Mouse (Mus musculus) testis, postnatal 14 days (tissue): ENCODE results near the gene Tdp1.

Source experiments
- DNase-seq: peaks from one replicate; pipeline ENCODE4 v3.0.0; 2021; ENCODE audit warnings: low spot score

The Tdp1 gene

DNA sequence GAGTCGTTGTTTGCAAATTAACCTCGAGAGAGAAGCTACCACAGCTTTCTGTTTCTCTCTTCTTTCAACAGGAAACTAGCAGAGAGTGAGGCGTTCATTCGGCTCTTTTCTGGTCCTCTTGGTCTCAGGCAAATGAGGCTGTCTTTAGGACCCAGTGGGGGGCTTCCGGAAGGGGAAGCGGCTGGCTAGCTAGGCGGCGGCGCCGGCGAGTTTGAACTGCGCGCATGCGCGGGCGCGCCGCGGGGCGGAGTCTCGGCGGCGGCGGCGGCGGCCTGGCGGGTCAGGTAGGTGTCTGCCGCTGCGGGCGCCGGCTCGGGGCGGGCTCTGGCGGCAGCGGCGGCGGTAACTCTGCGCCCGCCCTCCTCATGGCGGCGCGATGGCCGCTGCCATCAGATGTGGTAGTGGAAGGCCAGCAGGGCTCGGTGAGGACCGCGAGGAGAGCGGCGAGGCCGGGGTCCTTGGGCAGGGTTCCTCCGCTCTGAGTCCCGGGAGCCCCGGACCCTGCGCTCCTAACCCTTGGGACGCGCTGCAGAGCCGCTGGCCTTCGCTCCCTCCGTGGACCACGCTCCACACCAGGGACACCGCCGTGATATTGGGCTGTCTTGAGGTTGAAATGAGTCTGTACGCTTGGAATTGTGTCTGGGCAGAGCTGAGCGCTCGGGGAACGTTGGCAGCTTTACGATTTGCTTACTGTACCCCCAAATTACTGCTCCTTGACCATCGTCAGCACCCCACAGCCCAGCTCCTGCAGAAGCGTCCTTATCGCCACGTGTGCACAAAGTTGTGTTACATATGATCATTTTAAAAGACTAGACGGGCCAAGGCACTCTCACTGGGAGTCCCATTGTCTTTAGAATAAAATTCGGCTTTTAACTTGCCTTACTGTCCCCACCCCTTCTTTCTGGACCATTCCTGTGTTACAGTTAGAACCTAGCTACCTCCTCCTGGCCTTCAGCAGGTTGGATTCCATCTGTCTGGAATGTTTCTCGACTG is at the start of gene Tdp1, which contains the start of gene Efcab11:
Tdp1 (plus strand) TSS at position 249 of the 993 bp plus-strand sequence.
Efcab11 (minus strand) TSS at position 171 of the 993 bp plus-strand sequence.
- peak; percentile 92 for DNase-seq

GRCm38 (mm10) chr12:99836404-99837131 is 47.7 kb upstream of the Tdp1 start:
- no peak for DNase-seq

- no peak for DNase-seq
Observed at GRCm38 (mm10) chr12:99837528-99837927, 46.8 kb upstream of the Tdp1 start.

GRCm38 (mm10) chr12:99838109-99838508 is 46.2 kb upstream of the Tdp1 start:
- DNase-seq = no peak

DNA sequence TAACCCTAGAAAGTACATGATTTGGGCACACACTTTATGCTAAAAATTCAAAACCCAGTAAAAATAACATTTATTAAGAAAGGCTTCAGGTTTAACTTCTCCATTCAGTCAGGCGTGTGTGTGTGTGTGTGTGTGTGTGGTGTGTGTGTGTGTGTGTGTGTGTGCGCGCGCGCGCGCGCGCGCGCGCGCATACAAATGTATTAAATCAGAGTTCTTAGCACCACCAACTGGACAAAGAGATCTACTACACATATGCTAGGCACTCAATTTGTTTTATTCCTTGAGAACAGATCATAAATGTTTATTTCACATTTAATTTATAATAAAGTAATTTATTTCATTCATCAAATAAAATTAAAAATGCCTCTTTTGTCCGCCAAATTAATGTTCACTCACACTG is 45.6 kb upstream of the Tdp1 start:
- DNase-seq = no peak

- no peak for DNase-seq
Observed at GRCm38 (mm10) chr12:99844951-99845350, 39.4 kb upstream of the Tdp1 start.

GRCm38 (mm10) chr12:99849996-99850395 is 34.3 kb upstream of the Tdp1 start:
- DNase-seq = no peak

GRCm38 (mm10) chr12:99853323-99854258 is 30.7 kb upstream of the Tdp1 start:
- DNase-seq = no peak

DNA sequence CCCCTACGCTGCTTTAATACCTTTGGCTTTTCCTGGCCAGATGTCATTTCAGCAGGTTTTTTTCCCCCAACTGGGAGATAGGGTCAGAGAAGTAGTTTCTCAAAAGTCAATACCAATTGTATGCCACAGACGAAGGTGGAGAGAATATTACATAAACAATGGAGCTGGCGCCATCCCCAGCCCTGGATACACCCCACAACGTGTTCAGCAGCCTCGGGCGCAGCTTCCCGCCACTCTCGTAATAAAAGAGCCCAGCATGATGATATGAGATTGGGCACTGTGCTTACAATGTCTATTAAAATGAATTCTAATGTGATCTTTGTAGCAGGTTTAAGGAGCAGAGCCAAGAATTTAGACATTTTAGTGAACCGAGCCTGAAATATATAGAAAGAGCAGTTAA is 28.3 kb upstream of the Tdp1 start:
- DNase-seq = no peak

DNA sequence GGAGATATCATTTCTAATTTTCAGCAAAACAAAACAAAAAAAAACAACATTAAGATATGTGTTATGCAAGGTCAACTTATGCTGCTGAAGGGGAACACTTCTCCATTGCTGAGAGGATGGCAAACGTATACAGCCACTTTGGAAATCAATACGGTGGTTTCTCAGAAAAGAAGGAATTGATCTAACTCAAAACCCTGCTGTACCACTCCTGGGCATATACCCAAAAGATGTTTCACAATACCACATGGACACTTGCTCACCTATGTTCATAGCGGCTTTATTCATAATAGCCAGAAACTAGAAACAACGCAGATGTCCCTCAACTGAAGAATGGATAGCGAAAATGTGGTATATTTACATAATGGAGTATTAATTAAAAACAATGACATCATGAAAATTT is 25.7 kb upstream of the Tdp1 start:
- no peak for DNase-seq

DNA sequence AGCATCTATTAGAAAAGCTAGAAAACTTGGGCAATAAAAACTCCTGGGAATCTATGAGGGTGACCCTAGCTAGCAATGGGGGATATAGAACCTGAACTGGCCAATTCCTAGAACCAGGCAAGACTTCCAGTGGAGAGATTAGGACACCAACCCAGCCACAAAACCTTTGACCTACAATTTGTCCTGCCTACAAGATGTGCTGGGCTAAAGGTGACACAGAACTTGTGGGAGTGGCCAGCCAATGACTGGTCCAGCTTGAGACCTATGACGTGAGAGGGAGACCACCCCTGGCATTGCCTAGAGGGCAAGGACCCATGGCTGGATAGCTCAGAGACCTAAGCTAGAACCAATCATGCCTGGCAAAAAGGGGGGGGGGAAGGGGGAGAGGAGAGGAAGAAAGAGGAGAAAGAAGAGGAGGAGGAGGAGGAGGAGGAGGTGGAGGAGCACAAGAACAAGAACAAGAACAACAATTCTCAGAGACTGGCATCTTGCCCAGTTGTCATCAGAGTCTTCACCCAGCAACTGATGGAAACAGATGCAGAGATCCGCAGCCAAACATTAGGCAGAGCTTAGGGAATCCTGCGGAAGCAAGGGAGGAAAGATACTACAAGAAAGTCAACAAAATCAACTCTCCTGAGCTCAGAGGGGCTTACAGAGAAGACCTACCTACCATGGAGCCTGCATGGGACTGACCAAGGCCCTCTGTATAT is 24.8 kb upstream of the Tdp1 start:
- no peak for DNase-seq

DNA sequence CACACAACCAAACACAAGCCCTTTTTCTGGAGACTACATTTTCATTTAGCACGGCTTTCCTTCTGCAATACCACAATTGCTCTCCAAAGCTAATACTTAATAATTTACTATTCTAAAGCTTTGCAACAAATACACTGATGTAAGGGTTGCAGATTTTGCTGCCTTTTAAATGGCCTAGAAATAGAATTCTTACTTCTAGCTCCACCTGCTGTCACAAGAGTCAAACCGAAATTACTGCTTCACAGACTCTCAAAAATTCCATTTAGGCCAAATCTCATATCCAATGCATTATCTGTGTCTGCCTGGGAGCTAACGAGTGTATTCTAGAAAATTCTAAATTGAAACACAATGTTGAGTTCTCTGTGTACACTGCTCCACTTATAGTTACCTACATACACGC is 23.3 kb upstream of the Tdp1 start:
- no peak for DNase-seq

- no peak for DNase-seq
Observed at GRCm38 (mm10) chr12:99864613-99865012, 19.7 kb upstream of the Tdp1 start.

GRCm38 (mm10) chr12:99868821-99869220 is 15.5 kb upstream of the Tdp1 start:
- no peak for DNase-seq

DNA sequence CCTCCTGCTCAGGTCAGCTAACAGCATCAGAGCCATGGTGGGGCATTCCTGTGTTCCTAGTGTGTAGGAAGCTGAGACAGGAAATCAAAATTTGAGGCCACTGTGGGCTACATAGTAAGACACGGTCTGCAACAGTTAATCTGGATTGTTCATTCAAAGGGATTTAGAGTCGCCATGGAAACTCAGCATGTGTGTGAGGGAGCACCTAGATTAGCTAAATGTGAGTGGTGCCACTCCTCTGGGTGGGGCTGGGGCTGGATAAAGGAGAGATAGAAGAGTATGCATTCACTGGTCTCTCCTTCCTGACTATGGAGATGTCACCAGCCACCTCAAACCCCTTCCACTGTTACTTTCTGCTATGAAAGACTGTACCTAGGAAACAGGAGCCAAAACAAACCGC is 10.9 kb upstream of the Tdp1 start:
- no peak for DNase-seq

DNA sequence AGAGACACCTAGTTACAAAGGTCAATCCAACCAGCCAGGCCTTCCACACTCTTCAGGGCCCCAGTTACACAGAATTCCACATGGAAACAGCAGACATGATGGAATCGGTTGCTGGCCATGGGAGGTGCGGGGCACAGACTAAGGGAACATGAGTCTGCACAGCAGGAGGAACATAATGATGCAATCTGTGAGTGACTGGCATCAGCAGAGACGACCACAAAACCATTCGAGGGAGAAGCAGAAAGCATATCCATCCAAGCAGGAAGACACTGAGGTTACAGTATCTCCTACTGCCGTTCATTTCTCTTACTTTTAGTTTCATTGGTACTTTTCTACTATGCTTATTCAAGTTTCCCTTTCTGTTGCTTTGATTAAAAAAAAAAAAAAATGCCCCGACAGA is 9.7 kb upstream of the Tdp1 start:
- DNase-seq = no peak

DNA sequence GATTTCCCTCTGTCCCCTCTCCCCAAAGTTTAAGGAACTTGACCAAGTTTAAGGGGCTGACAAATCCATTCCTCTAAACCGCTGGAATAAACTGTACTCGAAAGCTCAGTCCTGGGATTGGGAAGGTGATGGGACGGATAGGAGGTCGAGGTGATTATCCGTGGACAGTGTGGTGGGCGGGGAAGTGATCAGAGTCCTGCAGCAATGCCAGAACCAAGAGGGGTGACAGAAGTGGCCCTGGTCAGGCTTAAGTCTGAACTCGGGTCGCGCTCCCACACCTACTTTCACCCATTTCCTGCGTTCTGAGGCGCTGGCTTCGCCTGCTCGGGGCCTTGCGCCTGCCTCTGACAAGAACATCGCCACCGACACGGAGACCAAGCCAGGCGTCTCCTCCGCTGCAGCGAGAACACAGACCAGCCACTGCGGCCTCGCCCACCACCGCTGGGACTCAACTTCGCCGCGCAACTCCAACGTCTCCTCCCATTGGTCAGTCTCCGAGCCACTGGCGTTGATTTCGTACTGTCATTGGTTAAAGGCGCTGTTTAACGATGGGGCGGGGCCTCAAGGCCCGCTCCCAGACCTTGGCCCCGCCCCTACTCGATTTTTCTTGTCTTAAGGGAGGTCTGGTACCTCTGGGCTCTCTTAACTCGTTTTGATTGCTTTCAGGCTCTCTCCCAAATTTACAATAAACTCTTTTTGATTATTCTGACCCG is 1.2 kb upstream of the Tdp1 start:
- peak; percentile 93 for DNase-seq

- peak; percentile 29 for DNase-seq
Observed at GRCm38 (mm10) chr12:99883713-99884105, 608 bp upstream of the Tdp1 start.

DNA sequence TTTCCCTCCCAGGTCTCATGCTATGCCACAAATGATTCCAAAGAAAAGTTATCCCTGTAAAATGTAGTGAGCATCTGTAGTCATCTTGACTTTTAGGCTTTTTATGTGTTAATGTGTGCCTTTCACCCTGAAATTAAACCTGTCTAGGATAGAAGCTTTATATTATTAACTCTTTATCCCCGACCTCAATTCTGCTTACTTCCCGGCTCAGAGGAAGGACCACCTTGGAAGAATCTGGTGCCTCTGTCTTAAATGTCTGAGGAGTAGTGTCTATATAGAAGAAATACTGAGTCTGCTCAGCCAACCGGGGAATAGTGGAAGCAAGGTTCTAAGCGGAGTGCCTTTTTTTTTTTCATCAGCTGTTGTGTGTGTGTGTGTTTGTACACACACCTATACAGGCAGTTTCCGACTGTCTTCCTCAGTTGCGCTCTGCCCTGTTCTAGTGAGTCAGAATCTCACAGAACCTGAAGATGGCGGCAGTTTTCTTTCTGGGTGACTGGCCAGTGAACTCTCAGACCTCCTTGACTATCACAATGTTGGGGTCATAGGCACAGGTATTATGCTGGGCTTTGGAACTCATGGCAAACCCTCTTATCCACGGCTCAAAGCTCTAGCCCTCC is 1.1 kb downstream of the Tdp1 start:
- no peak for DNase-seq

DNA sequence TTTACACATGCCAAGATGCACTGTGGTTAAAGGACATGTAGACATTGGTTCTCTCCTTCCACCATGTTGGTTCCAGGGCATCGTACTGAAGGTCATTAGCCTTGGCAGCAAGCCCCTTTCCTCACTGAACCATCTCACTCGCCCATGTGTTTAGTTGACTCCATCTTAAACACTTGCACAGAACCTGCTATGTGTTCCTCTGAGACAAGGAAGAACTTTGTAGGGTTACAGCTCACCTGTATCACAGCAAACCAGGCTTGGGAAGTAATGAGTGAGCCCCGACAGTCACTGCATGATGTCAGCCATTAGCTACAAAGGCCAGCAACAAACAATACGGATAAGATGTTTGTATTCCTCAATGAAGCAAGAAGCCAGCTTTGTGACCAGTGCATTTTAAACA is 13.5 kb downstream of the Tdp1 start:
- no peak for DNase-seq
